Mouse (Mus musculus) lung, postnatal 36 days (tissue): ENCODE results near the gene Oprl1.

Source experiments
- DNase-seq: peaks from one replicate; pipeline ENCODE4 v3.0.0; 2022; ENCODE audit warnings: mixed read lengths

The Oprl1 gene

DNA sequence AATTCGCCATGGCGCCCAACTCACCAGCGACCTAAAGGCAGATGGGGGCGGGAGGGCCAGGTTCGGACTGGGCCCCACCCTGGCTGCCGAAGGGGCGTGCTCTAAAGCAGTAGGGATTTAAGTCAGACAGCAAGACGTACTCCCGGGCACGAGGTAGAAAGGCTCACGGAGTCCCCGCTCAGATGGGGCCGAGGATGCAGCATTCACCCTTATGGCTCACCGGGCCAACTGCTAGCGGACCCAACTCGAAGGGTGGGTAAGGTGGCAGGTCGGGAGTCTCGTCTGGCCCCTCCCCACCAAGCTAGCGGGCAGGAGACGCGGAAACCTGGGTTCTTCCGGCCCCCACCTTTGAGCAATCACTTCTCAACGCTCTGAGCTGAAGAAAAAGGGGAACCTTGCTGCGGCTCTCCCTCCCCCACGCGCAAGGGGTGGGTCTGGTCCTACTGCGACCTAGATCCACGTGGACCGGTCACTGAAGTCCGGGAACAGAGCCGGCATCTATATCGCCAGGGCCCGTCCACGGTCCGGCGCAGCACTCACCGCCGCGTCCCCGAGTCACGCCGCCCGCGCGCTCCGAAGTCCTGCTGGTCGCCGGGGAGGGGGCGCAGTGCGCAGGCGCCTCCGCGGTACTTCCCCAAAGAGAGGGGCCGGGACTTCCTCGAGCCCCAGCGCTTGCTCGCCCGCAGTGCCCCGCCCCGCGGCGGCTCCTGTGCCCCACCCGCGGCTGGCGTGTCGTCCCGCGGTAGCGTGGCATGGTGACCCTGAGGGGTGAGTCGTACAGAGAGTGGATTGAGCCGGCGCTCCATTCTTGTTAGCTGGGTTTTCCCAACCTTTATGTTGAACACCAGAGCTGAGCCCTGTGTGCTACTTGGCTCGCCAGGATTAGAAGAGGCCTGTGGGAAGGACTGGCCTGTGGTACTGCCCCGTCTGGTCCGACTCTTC is 21.2 kb upstream of the Oprl1 start, which contains the start of gene Rgs19:
Gene Rgs19 (minus strand): TSS at position 639 of the 942 bp plus-strand sequence.
- peak; percentile 88 for DNase-seq

DNA sequence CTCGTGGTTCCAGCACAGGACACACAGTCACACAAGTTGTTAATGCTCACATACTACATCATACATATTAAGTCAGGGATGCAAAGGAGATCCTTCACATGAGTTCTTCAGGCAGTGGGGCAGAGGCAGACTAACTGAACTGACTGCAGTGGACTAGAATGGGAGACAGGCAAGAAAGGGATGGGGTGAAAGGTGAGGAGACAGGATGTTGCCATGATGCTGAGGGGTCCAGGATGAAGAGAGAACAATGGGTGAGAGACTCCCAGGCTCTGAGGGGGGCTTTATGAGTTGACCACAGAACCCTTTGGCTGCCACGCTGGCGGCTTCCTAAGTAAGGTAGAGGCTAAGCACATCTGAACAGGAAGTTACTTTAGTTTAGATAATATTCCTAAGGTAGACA is 20.2 kb upstream of the Oprl1 start:
- DNase-seq: no peak

DNA sequence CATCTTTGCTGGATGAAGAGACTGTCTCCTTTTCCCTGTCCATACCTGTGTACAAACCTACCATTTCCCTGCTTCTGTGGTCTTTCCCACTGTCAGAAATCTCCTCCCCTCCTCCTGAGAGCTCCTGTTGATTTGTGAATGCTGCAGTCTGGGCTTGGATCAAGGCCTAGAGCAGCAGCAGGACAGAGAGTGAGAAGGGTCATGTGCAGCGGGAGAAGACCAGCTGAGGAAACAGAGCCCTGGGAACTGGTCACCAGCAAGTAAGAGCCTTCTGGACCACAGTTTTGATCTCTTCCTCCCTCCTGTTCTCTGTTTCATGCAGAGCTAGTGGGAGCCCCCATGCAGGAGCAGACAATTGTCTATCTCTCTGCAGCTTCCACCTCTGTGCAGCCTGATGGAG is 19.0 kb upstream of the Oprl1 start:
- DNase-seq: no peak

DNA sequence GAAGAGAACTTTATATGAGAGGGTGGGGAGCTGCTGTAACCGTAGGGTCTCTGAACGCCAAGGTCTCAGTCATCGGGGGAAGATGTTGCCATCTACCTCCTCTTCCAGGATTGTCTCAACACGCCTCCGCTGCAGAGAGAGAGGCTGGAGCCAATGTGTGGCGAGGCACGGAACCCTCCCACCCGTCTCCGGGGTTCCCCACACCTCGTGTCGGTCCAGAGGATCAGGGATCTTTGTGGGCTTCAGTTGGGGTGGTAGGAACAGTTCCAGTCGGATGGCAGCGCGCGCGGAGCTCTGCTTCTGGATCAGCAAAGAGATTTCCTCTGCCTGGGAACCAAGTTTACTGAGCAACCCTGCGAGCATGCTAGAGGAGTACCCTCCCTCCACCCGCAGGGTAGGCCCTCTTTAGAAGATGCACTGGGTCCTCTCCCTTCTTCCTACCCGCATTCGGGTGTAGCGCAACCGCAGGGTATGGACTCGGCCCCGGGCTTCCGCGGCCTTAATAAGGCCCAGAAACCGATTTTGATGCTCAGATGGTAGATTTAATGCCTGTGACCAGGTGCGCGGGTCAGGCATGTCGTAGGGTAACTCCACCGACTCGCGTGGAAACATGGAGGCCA is 17.9 kb upstream of the Oprl1 start:
- DNase-seq: no peak

DNA sequence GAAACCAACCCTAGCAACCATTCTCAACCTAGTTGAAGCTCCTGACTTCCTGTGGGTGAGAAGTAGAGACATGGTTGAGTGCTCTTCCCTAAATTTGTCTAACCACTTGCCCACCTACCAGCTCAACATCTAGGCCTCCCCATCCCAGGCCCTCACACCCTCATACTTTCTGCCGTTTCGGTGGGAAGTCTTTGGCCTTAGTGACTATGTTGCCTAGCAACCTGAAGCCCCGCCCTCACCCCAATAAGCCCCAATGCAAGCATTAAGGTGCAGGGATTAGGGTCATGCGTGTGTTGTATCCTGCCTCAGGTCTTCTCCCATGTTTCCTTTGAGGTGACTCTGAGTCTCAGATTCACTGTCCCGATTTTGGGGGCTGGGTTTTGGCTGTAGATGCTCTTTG is 16.6 kb upstream of the Oprl1 start, which contains the start of gene Lkaaear1:
Gene Lkaaear1 (minus strand): TSS at position 202 of the 400 bp plus-strand sequence.
- DNase-seq: no peak

DNA sequence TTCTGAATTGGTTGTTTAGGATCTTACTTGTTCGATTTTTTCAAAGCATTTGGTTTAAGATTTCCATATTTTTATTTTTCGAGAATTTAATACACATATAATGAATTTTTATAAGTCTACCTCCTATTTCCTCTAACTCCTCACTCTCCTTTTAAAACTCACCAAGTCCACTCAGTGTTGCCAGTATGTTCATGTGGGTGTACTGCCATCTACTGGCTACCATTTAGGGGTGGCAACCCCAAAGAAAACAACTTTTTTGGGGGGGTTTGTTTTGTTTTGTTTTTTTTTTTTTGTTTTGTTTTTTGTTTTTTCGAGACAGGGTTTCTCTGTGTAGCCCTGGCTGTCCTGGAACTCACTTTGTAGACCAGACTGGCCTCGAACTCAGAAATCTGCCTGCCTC is 8.1 kb upstream of the Oprl1 start:
- peak; percentile 61 for DNase-seq

DNA sequence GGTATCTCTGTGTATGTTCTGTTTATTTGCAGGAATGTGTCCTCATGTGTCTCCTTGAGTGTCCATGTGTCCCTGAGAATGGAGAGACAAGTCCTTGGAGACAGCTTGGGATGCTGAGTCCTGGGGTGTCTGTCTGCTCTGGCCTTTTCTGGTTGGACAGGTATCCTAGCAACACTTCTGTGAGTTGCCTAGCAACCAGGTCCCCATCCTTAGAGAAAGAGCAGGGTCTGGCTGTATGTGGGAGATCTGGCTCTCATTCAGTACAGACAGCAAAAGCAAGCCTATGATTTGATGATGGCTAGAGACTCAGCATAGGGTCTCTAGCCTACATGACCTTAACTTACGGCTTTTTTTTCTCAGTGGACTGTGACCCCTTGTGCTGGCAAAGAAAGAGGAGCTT is 1.1 kb upstream of the Oprl1 start:
- DNase-seq: no peak

DNA sequence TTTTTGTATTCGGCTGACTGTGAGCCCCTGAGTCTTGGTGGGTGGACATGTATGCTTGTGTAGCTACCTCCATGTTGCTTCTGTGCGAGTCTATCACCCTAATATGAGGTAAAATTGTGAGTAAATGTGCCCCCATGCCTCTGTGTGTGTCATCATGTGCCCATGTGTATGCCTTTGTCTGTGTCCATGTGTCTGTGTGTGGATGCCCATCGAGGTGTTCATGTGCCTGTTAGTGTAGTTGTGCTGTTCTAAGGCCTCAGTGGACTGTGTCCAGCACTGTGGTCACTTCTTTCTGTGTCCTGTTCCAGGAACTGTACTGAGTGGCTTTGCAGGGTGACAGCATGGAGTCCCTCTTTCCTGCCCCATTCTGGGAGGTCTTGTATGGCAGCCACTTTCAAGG is 566 bp downstream of the Oprl1 start:
- DNase-seq: no peak

DNA sequence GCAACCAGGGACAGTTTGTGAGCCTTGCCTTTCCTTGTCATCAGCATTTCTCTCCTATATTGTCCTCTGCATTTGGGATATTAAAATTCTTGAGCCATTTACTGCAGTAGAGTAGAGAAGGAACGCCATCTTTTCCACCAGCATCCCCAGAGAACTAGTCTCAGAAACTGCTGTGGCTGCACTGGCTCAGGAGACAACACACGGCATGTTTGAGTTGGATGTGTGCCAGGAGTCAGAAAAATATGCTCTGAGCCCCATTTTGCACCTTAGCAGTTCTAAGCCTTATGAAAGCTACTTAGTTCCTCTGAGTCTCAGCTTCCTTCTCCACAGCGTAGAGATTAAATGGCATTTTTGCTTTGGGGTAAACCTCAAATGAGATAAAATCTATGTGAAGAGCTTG is 2.2 kb downstream of the Oprl1 start:
- no peak for DNase-seq

DNA sequence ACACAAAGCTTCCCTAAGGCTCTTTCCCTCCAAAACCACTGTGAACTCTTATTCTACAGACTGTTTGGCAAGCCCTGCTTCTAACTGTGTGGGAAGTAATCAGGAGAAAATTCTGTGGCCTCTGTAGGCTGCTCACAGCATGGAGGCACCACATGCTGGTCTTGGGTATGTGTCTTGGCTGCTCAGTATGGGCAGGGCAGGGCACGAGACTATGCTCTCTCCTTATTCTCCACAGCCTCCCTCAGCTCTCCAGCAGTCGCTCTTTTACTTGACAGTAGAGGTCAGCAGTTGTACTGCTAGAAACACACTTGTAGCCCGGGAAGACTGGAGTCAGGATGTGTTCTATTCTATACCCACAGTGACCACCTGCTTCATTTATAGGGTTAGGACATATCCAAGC is 5.2 kb downstream of the Oprl1 start:
- no peak for DNase-seq

DNA sequence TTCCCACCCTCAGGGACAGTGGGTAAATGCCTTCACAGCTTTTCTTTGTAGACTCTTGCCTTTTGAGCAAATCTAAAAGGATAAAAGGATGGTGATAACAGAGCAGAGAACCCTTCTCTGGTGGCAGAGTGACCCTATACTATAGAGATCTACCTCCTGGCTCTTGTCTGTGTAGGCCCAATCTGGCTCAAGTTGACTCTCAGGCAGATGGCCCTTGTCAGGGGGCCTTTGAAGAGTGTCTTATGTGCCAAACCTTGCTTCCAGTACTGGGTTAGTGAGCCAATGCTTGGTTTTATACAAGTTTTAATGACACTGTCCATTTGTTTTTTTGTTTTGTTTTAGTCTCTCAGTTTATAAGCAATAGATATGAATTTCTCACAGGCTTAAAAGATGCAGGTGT is 6.4 kb downstream of the Oprl1 start:
- DNase-seq: no peak

DNA sequence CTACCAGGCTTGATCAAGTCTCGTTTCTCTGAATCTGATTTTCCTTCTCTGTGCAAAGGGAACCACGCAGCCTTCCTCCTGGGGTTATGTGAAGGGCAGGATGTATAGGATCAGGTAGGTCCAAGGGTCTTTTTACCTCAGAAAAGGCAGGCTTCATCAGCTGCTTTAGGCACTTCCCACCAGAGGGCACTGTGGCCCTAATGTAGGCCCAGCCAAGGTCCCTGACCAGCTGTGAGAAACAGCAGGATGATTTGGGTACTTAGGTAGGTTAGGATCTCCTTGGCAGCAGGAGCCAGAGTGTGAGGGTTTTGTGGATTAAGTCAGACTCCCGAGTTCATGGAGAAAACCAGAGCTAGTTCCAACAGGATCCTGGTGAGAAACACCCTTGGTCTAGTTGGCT is 7.4 kb downstream of the Oprl1 start:
- DNase-seq: peak; percentile 13

DNA sequence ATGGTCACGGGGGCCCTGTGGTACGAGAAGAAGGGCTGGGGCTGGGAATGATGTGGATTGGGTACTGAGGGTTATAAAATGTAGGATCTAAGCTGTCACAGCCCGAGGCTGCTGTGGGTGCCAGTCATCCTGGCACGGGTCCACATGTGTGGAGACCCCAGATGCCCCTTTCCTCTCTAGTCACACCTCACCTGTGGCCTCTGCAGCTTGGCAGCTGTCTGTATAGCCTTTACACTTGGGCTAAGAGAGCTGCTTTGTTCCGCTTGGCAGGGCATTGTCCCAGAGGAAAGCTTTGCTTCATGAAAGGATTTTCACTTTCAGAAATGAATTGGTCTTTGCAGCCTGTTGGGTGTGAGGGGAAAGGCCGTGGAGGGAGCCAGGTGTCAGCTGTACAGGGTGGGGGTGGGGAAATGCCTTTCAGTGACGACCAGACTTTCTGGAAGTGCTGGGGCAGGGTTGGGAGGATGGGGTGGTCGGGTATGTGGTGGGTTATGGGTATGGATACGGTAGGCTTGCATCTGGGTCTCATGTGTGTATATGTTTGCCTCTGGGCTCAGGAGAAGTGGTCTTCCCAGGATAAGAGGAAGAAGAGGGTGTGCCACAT is 12.9 kb downstream of the Oprl1 start:
- DNase-seq: no peak

DNA sequence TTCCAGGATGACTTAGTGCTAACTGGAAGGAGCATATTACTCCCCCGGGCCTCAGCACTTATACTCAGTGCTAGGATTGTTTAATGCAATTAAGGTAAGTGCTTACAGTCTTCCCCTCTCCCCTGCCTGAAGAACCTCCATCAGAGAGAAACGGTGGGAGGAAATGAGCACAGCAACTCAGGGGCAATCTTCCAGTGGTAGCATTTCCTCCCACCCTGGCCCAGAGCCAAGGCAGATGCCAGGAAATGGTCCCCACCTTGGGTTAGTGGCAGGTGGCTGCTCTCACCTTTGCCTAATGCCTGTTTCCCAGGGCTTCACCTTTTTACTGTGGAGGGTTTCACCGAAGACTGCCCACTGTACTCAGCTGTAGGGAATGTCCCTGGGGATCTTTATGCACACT is 15.2 kb downstream of the Oprl1 start:
- DNase-seq: no peak

DNA sequence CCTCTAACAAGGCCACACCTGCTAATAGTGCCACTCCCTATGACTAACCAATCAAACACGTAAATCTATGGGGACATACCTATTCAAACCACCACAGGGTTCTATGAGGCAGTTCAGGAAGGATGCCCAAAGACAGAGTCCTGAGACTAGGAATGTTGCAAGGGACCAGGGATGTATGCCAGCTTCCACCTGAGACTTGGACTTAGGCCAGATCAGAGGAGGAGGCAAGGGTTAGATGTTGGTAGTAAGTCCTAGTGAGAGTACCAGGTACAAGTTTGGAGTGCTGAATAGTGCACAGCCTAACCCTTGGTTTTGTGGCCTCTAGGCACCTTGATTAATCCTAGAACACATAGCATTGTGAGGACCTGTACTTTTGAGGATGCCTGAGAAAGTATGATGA is 37.8 kb downstream of the Oprl1 start:
- DNase-seq: no peak

DNA sequence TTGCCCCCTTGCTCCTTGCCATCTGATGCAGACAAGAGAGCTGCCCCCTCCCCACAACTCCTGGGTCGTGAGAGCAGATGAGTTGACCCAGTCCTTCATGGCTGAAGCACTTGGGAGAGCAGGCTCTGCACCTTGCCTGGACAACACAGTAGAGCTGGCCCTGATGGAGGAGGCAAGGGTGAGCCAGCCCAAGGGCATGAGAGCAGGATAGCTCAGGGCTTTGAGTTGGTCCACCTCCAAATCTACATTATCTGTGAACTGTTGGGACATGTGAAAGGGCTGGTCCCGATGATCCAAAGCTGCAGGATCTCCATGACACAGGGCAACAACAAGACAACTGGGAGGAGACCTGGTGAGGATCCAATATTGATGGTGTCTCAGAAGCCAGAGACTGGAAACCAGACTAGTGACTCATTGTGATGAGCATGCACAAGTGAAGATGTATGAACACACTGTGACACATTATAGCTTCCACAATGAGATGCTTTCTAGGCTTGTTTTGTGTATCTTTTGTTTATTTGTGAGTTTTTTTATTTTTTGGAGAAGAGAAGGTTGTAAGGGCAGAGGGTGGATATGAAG is 43.4 kb downstream of the Oprl1 start:
- no peak for DNase-seq

DNA sequence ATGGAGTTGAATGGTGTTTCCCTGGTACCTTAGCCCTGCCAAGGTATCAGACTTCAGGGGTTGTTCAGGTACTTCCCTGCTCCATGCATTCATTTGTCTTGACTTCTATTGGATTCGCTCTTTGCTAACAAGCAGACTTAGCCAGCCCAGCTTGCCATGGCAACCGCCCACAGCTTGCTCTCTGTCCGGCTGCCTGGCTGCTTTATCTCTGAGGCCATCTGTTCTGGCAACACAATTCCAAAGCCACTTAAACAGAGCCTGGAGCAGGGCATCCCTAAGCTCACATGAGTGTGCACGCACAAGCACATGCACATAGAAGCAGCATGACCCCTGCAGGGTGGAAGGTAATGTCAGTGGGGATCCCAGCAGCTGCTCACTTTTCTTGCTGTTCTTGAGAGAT is 44.2 kb downstream of the Oprl1 start:
- DNase-seq: no peak

DNA sequence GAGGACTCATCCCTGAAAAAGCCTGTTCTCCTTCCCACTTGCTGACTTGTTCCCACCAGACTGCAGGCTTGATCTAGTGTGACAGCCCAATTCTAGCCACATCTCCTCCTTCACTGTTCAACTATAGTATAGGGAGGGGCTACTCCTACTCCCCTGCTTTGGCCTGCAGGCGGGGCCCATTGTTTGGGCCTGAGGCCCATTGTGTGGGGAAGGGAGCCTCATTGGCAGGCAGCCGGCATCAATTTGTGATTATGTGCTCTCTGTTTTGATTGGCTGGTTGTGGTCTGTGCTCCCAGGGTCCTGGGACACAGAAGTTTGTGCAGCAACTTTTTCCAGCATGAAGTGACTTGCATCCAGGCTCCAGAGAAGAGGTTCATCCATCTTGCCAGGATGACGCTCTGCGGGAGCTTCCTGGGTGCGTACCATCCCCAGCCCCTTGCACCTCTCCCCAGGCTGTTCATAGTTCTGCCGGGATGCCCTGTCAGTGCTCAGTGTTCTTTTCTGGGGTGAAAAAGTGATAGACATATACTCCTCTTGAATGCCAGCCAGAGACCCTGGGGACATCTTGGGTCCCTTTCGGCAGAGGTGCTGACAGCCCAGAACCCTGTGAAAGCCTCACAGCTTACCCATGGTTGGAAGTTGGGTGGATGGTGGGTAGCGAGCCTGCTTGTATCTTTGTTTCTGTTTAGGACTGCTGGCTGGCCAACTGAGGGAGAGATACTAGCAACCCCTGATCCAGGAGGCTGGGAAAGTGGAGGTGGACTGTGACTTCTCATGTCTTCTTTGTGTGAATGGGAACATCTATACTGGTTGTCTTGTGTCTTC is 48.4 kb downstream of the Oprl1 start, which contains the start of gene Myt1:
Gene Myt1 (plus strand): TSS at position 327 of the 825 bp plus-strand sequence.
- no peak for DNase-seq

DNA sequence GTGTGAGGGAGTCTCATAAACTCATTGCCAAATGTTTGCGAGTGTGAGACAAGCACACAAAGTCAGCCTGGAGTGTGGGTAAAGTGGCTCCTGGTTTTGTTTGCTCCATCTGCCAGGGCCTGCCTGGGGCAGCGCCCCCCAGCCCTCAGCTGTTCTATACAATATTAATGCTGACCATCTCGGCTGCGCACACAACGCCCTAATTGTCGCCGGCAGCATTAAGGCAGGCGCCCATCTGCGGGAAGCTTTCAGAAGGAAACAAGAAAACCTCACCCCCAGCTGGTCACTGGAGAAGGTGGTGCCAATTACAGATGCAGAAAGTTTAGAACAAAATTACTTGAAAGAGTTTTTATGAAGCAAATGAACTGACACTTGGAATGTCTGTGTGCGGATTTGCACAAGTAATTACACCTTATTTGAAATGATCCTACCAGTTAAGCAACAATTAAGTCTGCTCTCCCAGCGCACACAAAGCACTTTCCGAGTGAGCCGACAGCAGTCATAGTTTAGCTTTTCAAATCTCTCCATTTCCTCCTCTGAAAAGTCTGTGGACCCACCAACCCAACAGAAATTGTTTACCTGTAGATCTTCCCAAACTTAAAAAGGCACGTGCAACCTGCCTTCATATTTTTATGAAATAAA is 49.2 kb downstream of the Oprl1 start:
- DNase-seq: no peak

DNA sequence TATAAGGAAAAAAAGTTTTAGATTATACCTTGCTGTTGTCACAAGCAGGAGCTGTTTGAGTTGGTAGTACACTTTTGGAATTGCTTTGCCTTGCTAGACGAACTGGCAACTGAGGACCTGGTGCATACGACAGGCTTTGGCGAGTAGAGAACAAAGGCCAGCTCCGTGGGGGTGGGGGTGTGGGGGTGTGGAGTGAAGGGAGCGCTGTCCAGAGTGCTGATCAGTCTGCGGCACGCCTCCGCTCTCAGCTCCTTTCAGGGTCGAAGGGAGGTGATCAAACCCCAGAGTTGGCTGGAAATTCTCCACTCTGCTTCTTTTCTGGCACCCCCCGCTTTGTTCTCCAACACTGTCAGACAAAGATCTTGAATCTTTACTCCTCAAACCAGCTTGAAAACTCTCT is 49.8 kb downstream of the Oprl1 start:
- peak; percentile 4 for DNase-seq

DNA sequence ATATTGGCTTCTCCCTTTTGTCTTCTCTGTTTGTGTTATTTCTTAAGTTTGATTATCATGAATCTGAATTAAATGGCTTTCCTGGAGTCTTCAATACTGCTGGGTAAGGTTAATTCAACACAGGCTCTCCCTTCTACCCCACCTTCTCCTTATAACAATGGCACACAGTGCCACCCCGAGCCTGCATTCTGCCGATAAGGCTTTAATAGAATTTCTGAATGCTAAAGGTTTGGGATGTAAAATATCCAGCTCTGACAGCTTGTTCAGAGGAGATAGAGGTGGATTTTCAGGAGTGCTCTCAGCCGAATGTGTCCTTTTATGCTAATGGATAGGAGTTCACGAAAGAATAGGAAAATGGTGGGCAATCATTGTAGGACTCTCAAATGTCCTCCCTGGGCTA is 50.4 kb downstream of the Oprl1 start:
- no peak for DNase-seq
